Mouse (Mus musculus): Measurements from ENCODE around the gene Pdk1. TPM values are rescaled to one million over a fixed set of nuclear protein-coding genes. Genes with fewer than 3 reads are reported as not detected.
"Not testable (repeated sequence)": the region's sequence is repeated elsewhere in the genome, so short reads cannot be mapped to it uniquely, and the experiment has no call there.

Pdk1 gene
- polyA plus RNA-seq, 1 experiment from 2014 or later: 43.6 TPM

DNA sequence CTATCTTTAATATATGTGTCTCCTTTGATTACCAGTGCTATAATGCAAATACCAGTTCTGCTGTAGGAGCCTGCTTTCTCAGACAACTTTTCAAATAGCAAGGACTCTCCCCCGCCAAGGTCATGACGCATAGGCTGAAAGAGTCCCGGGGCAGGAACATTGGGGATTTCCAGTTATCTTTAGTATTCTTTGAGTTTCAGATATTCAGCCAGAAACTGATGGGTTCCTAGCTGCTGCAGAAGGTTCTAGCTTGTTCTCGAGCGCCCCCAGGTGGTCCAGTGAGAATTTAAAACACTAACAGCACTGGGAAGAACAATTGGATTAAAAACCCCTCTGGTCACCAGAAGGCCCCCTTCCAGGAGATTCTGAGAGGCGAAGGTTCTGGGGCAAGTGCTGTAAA is 35.2 kb upstream of the Pdk1 start:
- H3K27ac ChIP-seq (ENCODE audit: low read depth, low read length): no peak overlapping the region
- no peaks in the 10 kb centered on the region for H3K9me3 ChIP-seq (ENCODE audit: control insufficient read depth, low read length)
- H3K9ac ChIP-seq (ENCODE audit: low read length): no peak overlapping the region
- H3K4me1 ChIP-seq (replicated peaks; ENCODE audit: control insufficient read depth, insufficient read depth, low read length): no peaks in the 10 kb centered on the region
- WGBS: 49% methylated on average over 6 of the region's 6 CpGs
- DNase-seq (ENCODE audit: low spot score): peak; percentile 85
- H3K27me3 ChIP-seq (ENCODE audit: control insufficient read depth, insufficient read depth, low read length): no peaks in the 10 kb centered on the region
- ATAC-seq (replicated peaks; ENCODE audit: low FRiP score): no peak
- H3K4me3 ChIP-seq (ENCODE audit: low read depth, low read length): no peak overlapping the region
- H3K36me3 ChIP-seq (ENCODE audit: control insufficient read depth, insufficient read depth, low read length): no peaks in the 10 kb centered on the region
- H3K4me2 ChIP-seq (ENCODE audit: low read depth, low read length, severe bottlenecking): no peak overlapping the region

DNA sequence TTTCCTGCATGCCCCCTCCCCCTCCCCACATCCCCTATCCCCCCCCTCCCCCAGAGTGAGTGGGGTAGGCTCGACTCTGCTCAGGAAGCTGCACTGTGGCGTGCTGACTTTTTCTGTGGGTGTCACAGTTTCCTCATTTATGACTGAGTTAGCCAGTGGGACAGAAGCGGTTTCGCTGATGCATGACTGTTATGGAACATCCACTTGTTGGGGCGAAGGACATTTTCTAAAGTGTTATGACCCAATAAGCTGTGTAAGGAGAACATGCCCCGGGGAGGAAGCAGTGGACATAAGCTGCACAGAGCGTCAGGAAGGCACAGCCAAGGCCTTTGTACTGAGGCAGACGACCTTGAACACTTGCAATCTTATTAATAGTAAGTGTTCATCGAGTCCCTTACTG is 29.7 kb upstream of the Pdk1 start:
- Histone ChIP-seq H3K4me1 (replicated peaks; ENCODE audit: control insufficient read depth, insufficient read depth, low read length) (no peaks in the 10 kb centered on the region), H3K27ac (ENCODE audit: low read depth, low read length) (no peak overlapping the region), H3K4me3 (ENCODE audit: low read depth, low read length) (no peak overlapping the region), H3K9ac (ENCODE audit: low read length) (no peak overlapping the region), H3K36me3 (ENCODE audit: control insufficient read depth, insufficient read depth, low read length) (no peaks in the 10 kb centered on the region; the same call in 1 of the 2 replicates), H3K4me2 (ENCODE audit: low read depth, low read length, severe bottlenecking) (no peak overlapping the region), H3K9me3 (ENCODE audit: control insufficient read depth, low read length) (no peaks in the 10 kb centered on the region), H3K27me3 (ENCODE audit: control insufficient read depth, insufficient read depth, low read length) (no peaks in the 10 kb centered on the region)
- WGBS: 85% methylated on average over 9 of the region's 9 CpGs
- DNase-seq (ENCODE audit: low spot score) (no peak), ATAC-seq (replicated peaks; ENCODE audit: low FRiP score) (no peak)

DNA sequence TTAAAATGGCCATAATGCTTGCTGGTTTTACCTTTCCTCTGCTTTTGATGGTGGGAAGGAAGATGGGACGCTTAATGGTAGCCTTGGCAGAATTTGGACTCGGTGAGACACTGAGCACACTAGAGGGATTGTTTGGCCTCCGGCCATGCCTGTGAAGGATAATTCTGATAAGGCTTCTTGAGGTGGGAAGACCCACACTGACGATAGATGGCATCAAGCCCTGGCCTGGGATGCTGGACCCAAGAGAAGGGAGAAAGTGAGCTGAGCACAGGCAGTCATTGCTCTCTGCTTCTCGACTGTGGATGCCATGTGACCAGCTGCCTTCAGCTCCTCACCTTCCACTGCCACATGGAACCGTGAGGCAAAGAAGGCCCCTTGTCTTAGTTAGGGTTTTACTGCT is 28.1 kb upstream of the Pdk1 start:
- Histone ChIP-seq H3K27ac (ENCODE audit: low read depth, low read length) (no peak overlapping the region), H3K9ac (ENCODE audit: low read length) (no peak overlapping the region), H3K4me1 (replicated peaks; ENCODE audit: control insufficient read depth, insufficient read depth, low read length) (no peaks in the 10 kb centered on the region), H3K27me3 (ENCODE audit: control insufficient read depth, insufficient read depth, low read length) (no peaks in the 10 kb centered on the region), H3K36me3 (ENCODE audit: control insufficient read depth, insufficient read depth, low read length) (no peaks in the 10 kb centered on the region; the same call in 1 of the 2 replicates), H3K9me3 (ENCODE audit: control insufficient read depth, low read length) (no peaks in the 10 kb centered on the region), H3K4me2 (ENCODE audit: low read depth, low read length, severe bottlenecking) (no peak overlapping the region), H3K4me3 (ENCODE audit: low read depth, low read length) (no peak overlapping the region)
- DNase-seq (ENCODE audit: low spot score) (no peak), ATAC-seq (replicated peaks; ENCODE audit: low FRiP score) (no peak)
- WGBS: 95% methylated on average over 6 of the region's 6 CpGs

DNA sequence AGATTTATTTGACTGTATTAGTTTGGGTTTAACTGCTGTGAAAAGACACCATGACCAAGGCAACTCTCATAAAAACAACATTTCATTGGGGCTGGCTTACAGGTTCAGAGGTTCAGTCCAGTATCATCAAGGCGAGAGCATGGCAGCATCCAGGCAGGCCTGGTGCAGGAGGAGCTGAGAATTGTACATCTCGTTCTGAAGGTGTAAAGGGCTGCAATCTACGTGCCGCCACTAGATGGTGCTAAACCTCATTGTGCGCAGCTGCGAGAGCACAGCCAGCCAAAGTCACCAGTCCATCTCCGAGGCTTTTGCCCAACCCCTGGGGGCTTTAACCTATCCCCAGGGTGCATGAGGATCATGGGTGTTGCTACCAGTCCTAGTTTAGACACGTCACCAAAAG is 20.9 kb upstream of the Pdk1 start:
- ATAC-seq (replicated peaks; ENCODE audit: low FRiP score); H3K27me3 ChIP-seq (ENCODE audit: control insufficient read depth, insufficient read depth, low read length); H3K4me2 ChIP-seq (ENCODE audit: low read depth, low read length, severe bottlenecking); DNase-seq (ENCODE audit: low spot score); H3K4me3 ChIP-seq (ENCODE audit: low read depth, low read length); H3K36me3 ChIP-seq (ENCODE audit: control insufficient read depth, insufficient read depth, low read length); H3K27ac ChIP-seq (ENCODE audit: low read depth, low read length); H3K4me1 ChIP-seq (replicated peaks; ENCODE audit: control insufficient read depth, insufficient read depth, low read length); H3K9ac ChIP-seq (ENCODE audit: low read length); H3K9me3 ChIP-seq (ENCODE audit: control insufficient read depth, low read length): not testable (repeated sequence)
- 5% methylated on average over 6 of the region's 8 CpGs for WGBS

DNA sequence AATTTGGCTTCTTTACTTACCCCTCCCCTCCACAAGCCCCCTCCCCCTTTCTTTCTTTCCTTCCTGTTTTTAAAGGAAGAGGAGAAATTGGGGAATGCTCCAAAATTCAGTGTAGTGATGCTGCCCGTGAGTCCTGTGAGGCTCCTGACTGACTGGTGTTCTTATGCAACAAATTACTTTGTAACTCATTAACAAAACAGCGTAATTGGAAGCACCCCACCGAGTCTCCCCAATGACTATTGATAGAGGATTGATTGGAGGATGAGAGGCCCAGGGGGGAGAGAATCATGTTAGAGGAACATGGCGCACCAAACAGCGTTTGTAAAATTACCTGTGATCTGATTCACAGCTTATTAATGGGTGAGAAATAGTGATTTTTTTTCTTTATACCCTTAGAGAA is 17.9 kb upstream of the Pdk1 start:
- H3K27ac ChIP-seq (ENCODE audit: low read depth, low read length): no peak overlapping the region
- no peak overlapping the region for H3K4me3 ChIP-seq (ENCODE audit: low read depth, low read length)
- DNase-seq (ENCODE audit: low spot score): no peak
- H3K4me2 ChIP-seq (ENCODE audit: low read depth, low read length, severe bottlenecking): no peak overlapping the region
- no peaks in the 10 kb centered on the region; the same call in 1 of the 2 replicates for H3K36me3 ChIP-seq (ENCODE audit: control insufficient read depth, insufficient read depth, low read length)
- 57% methylated on average over 5 of the region's 5 CpGs for WGBS
- no peak for ATAC-seq (replicated peaks; ENCODE audit: low FRiP score)
- no peaks in the 10 kb centered on the region for H3K9me3 ChIP-seq (ENCODE audit: control insufficient read depth, low read length)
- H3K27me3 ChIP-seq (ENCODE audit: control insufficient read depth, insufficient read depth, low read length): no peaks in the 10 kb centered on the region
- H3K9ac ChIP-seq (ENCODE audit: low read length): no peak overlapping the region
- H3K4me1 ChIP-seq (replicated peaks; ENCODE audit: control insufficient read depth, insufficient read depth, low read length): no peaks in the 10 kb centered on the region

DNA sequence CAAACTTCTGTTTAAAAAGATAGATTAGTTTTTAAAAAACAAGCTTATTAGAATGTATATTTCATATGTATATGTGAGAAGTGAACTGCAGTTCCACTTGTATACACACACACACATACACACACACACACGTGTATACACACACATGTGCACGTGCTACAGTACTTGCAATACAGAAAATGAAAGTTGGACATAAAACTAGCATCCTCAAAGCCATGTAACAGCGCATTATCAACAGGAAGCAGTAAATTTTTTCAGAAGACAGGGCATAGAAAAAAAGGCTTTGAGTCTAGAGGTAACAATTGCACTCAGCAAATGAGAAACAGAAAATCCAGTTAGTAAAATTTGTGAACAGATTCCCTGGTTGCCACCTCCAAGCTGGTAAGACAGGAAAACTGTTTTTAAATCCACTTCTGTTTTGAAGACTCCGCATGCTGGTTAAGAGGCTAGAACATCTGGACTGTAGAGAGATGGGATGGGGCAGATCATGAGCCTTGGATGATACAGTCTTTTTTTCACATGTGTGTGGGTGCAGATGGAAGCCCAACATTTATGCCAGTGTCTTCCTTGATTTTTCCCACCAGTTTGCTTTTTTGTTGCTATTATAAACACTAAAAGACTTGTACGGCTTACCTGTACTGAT is 9.4 kb upstream of the Pdk1 start:
- Histone ChIP-seq H3K27me3 (ENCODE audit: control insufficient read depth, insufficient read depth, low read length) (no peaks in the 10 kb centered on the region), H3K27ac (ENCODE audit: low read depth, low read length) (no peak overlapping the region)
- no peak for ATAC-seq (replicated peaks; ENCODE audit: low FRiP score)

DNA sequence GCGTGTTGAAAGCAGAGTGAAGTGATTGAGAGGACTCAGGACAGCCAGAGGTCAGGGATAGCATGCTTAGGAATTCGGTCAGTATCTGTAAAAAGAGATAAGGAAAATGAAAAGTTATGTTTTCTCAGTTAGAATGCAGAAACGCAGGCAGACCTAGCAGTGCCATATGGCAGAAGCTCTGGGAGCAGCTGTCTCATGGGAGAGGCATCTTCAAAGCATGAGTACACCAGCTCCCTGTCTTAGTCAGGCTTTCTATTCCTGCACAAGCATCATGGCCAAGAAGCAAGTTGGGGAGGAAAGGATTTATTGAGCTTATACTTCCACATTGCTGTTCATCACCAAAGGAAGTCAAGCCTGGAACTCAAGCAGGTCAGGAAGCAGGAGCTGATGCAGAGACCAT is 8.0 kb upstream of the Pdk1 start:
- Histone ChIP-seq H3K9ac (ENCODE audit: low read length) (no peak overlapping the region), H3K27me3 (ENCODE audit: control insufficient read depth, insufficient read depth, low read length) (no peaks in the 10 kb centered on the region), H3K4me1 (replicated peaks; ENCODE audit: control insufficient read depth, insufficient read depth, low read length) (no peaks in the 10 kb centered on the region), H3K4me2 (ENCODE audit: low read depth, low read length, severe bottlenecking) (no peak overlapping the region), H3K9me3 (ENCODE audit: control insufficient read depth, low read length) (no peaks in the 10 kb centered on the region), H3K36me3 (ENCODE audit: control insufficient read depth, insufficient read depth, low read length) (no peaks in the 10 kb centered on the region), H3K4me3 (ENCODE audit: low read depth, low read length) (no peak overlapping the region), H3K27ac (ENCODE audit: low read depth, low read length) (no peak overlapping the region)
- 87% methylated on average over 3 of the region's 3 CpGs for WGBS
- no peak for DNase-seq (ENCODE audit: low spot score)
- ATAC-seq (replicated peaks; ENCODE audit: low FRiP score): no peak

More for the DNA sequence above, 9.4 kb upstream of the Pdk1 start:
- Histone ChIP-seq H3K9ac (ENCODE audit: low read length) (no peak overlapping the region), H3K36me3 (ENCODE audit: control insufficient read depth, insufficient read depth, low read length) (no peaks in the 10 kb centered on the region), H3K9me3 (ENCODE audit: control insufficient read depth, low read length) (no peaks in the 10 kb centered on the region), H3K4me1 (replicated peaks; ENCODE audit: control insufficient read depth, insufficient read depth, low read length) (no peaks in the 10 kb centered on the region), H3K4me3 (ENCODE audit: low read depth, low read length) (no peak overlapping the region), H3K4me2 (ENCODE audit: low read depth, low read length, severe bottlenecking) (no peak overlapping the region)
- DNase-seq (ENCODE audit: low spot score): no peak
- 87% methylated on average over 5 of the region's 5 CpGs for WGBS

DNA sequence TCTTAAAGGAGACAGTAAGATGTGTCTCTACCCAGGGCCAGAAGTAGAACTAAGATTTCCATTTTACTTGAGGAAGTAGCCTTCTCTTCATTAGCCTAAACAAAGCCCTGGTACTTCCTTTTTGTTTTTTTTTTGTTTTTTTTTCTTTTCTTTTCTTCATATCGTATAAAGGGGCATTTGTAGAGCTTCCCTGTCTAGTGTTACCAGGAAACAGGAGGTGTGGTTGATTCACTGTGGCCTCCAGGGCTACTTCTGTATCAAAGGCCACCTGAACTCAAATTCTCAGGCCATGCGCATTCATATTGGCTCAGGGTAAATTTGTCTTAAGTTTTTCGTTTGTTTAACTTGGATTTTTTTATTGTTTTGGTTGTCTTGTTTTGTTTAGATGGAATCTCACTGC is 7.1 kb upstream of the Pdk1 start:
- H3K27me3 ChIP-seq (ENCODE audit: control insufficient read depth, insufficient read depth, low read length): no peaks in the 10 kb centered on the region
- H3K4me2 ChIP-seq (ENCODE audit: low read depth, low read length, severe bottlenecking): no peak overlapping the region
- H3K9ac ChIP-seq (ENCODE audit: low read length): no peak overlapping the region
- H3K27ac ChIP-seq (ENCODE audit: low read depth, low read length): no peak overlapping the region
- H3K9me3 ChIP-seq (ENCODE audit: control insufficient read depth, low read length): no peaks in the 10 kb centered on the region
- WGBS: 70% methylated on average over 3 of the region's 3 CpGs
- no peaks in the 10 kb centered on the region for H3K4me1 ChIP-seq (replicated peaks; ENCODE audit: control insufficient read depth, insufficient read depth, low read length)
- no peak overlapping the region for H3K4me3 ChIP-seq (ENCODE audit: low read depth, low read length)
- no peaks in the 10 kb centered on the region for H3K36me3 ChIP-seq (ENCODE audit: control insufficient read depth, insufficient read depth, low read length)
- DNase-seq (ENCODE audit: low spot score) (no peak), ATAC-seq (replicated peaks; ENCODE audit: low FRiP score) (no peak)

DNA sequence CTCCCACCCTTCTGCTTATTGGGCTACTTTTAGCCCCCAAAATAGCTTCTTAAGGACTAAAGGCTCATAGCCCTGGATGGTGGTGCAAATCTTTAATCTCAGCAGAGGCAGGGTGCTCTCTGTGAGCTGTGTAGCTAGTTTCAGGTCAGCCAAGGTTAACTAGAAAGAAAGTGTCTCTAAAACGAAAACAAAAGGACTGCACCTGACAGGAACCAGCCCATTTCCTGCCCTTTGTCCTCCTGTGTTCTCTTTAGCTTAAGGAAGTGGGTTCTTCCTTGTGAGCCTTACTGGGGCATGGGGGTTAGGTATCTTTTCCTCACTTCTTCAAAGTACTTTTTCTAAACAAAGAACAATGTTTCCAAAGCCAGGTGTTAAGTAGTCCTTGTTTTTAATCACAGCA is 6.5 kb upstream of the Pdk1 start:
- Histone ChIP-seq H3K27ac (ENCODE audit: low read depth, low read length) (no peak overlapping the region), H3K27me3 (ENCODE audit: control insufficient read depth, insufficient read depth, low read length) (no peaks in the 10 kb centered on the region), H3K9me3 (ENCODE audit: control insufficient read depth, low read length) (no peaks in the 10 kb centered on the region), H3K4me3 (ENCODE audit: low read depth, low read length) (no peak overlapping the region), H3K36me3 (ENCODE audit: control insufficient read depth, insufficient read depth, low read length) (no peaks in the 10 kb centered on the region), H3K4me1 (replicated peaks; ENCODE audit: control insufficient read depth, insufficient read depth, low read length) (no peaks in the 10 kb centered on the region), H3K9ac (ENCODE audit: low read length) (no peak overlapping the region), H3K4me2 (ENCODE audit: low read depth, low read length, severe bottlenecking) (no peak overlapping the region)
- 63% methylated on average over 1 of the region's 1 CpGs for WGBS
- ATAC-seq (replicated peaks; ENCODE audit: low FRiP score) (no peak), DNase-seq (ENCODE audit: low spot score) (no peak)

All from forebrain, embryonic 11.5 days (tissue).